Mouse (Mus musculus): Measurements from ENCODE around the gene 1110057P08Rik.
"Not testable (repeated sequence)": the region's sequence is repeated elsewhere in the genome, so short reads cannot be mapped to it uniquely, and the experiment has no call there.

1110057P08Rik gene

DNA sequence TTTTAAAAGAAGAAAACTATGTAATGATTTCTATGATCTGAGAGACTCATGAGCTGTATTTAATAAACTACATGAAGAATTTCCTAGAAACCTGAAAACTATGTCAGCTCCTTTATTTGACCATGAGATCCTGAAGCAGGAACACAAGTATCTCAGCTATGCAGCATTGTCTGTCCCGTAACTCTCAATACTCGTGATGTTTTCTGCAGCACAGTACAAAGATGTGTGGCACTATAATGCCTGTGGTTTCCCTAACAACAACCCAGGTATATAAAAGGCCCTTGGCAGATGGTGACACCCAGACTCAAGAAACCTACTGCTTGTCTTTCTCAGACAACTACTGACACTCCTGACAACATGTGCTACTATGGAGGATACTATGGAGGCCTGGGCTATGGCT lies at the start of gene 1110057P08Rik:
1110057P08Rik (plus strand) TSS at position 301 of the 400 bp plus-strand sequence.
- no peak for DNase-seq (ENCODE audit: low spot score in 2 of 2)

DNA sequence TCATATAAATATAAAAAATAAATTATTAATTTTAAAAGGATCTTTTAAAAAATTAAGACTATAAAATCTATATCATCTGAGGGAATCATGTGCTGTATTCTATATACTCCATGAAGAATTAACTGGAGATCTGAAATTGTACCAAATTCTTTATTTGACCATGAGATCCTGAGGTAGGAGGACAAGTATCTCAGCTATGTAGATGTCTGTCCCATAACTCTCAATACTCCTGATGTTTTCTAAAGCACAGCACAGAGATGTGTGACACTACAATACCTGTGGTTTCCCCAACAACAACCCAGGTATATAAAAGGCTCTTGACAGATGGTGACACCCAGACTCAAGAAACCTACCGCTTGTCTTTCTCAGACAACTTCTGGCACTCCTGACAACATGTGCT lies 34.0 kb upstream of the 1110057P08Rik start, which contains the start of gene Gm6358:
Gm6358 (plus strand) TSS at position 301 of the 400 bp plus-strand sequence.
- DNase-seq (ENCODE audit: low spot score in 2 of 2): no peak

DNA sequence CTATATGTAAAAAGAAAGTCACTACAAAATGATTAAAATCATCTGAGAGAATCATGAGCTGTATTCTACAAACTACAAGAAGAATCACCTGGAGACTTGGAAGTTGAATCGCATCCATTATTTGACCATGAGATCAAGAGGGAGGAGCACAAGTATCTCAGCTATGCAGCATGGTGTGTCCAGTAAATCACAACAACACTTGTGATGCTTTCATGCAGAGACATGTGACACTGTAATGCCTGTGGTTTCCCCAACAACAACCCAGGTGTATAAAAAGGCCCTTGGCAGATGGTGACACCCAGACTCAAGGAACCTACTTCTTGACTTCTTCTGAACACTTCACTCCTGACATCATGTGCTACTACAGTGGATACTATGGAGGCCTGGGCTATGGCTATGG lies 23.7 kb upstream of the 1110057P08Rik start, which contains the start of gene Gm10061:
Gm10061 (plus strand) TSS at position 301 of the 400 bp plus-strand sequence.
- no peak for DNase-seq (ENCODE audit: low spot score in 2 of 2)

DNA sequence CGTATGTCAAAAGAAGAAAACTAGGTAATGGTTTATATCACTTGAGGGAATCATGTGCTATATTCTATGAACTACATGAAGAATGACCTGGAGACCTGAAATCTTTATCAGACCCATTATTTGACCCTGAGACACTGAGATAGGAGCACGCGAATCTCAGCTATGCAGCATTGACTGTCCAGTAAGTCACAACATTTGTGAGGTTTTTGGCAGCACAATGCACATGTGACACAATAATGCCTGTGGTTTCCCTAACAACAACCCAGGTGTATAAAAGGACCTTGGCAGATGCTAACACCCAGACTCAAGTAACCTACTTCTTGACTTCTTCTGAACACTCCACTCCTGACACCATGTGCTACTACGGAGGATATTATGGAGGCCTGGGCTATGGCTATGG lies 16.9 kb upstream of the 1110057P08Rik start, which contains the start of gene Gm9789:
Gm9789 (plus strand) TSS at position 301 of the 400 bp plus-strand sequence.
- DNase-seq (ENCODE audit: low spot score in 2 of 2): no peak

DNA sequence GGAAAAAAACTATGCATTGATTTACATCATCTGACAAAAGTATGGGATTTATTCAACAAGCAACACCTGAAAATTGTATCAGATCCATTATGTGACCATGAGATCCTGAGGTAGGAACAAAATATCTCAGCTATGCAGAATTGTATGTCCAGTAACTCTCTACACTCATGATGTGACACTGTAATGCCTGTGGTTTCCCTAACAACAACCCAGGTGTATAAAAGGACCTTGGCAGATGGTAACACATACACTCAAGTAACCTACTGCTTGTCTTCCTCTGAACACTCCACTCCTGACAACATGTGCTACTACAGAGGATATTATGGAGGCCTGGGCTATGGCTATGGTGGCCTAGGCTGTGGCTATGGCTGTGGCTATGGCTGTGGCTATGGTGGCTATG lies 5.3 kb upstream of the 1110057P08Rik start, which contains the start of gene Gm7735:
Gm7735 (plus strand) TSS at position 301 of the 400 bp plus-strand sequence.
- DNase-seq (ENCODE audit: low spot score in 2 of 2): not testable (repeated sequence)

DNA sequence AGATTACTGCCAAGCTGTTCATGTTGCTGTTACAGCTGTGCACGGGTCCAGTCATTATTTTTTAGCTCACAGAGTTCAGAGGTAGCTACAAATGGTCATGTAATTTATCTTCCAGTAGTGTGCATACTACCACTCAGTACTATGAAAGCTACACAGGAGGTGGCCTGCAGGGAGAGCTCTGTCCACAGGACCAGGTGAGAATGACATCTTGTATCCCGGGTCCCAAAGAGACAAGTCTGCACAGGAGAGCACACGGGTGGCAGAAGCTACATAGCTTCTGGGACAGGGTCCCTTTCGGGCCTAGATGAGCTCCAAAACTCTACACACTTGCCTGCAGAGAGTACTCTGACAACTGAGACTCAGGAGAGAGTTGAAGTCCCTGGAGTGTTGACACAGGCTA lies 14.1 kb downstream of the 1110057P08Rik start:
- DNase-seq (ENCODE audit: low spot score in 2 of 2): no peak

DNA sequence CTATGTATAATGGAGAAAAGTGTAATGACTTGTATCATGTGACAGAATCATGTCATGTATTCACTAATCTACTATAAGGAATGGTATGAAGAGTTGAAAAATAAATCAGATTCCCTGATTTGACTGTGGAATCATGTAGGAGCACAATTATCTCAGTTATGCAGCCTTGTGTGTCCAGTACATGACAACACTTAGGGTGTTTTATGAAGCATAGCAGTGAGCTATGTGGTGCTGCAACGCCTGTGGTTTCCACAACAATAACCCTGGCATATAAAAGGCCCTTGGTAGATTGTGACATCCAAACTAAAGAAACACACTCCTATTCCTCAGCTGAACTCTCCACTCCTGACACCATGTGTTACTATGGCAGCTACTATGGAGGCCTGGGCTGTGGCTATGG lies 31.0 kb downstream of the 1110057P08Rik start, which contains the start of gene Krtap20-2:
Krtap20-2 (plus strand) TSS at position 301 of the 400 bp plus-strand sequence.
- no peak for DNase-seq (ENCODE audit: low spot score in 2 of 2)
